Mouse (Mus musculus): ENCODE measurements around the gene Pth2.

DNA sequence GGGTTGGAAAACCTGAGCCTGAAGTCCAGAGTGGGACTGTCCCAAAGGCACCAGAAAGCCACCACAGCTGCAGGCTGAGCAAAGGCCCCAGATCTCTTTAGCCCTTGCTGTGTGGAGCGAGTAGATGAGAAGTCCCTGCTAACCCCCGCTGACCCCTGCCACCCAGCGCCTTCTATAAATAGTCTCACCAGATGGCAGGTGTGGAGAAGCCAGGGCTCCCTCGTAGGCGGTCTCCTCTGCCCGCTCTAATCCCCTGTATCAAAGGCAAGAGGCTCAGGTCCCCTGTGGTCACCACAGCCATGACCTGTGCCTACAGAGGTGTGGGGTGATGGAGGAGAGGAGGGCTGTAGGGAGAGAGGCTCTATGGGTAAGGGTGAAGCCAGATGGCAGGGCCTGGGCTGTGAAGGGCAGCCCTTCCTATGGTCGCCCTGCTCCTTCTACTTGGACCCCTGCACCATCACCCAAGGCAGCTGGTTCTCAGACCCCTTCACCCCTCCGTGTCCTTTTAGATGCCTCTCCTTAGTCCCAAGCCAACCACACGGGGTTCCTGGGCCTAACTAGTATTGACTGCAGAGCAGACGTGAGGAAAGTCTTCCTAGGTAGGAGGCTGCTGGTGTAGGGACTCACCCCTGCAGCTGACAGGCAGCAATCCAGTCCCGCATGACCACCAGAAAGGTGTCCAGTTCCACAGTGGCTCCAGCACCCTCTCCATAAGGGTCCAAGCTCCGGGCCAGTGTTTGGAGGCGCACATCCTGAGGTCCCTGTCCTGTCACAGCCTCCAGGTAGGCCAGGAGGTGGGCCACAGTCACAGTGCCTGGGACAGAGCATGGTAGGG is 14.8 kb downstream of the Pth2 start:
- TF ChIP-seq POLR2A (IDR thresholded peaks at IDR 0.05; ENCODE audit: control insufficient read depth in 1 of 2, insufficient read depth in 1 of 2, low read depth in 1 of 2, low read length in 2 of 2, poor library complexity in 1 of 2) (no peak), EP300 (IDR thresholded peaks at IDR 0.05; ENCODE audit: low read depth in 1 of 2, low read length in 2 of 2) (no peak), CHD2 (IDR thresholded peaks at IDR 0.05; ENCODE audit: low read length) (no peak), NRF1 (IDR thresholded peaks at IDR 0.05; ENCODE audit: insufficient read depth, low read depth, low read length, poor library complexity, severe bottlenecking) (no peak), HCFC1 (IDR thresholded peaks at IDR 0.05; ENCODE audit: low read depth, low read length) (no peak), GABPA (IDR thresholded peaks at IDR 0.05; ENCODE audit: low read depth, low read length) (no peak), MAFK (IDR thresholded peaks at IDR 0.05; ENCODE audit: borderline replicate concordance, low read depth, low read length) (no peak), MAX (IDR thresholded peaks at IDR 0.05; ENCODE audit: low read length) (no peak), GATA1 (IDR thresholded peaks at IDR 0.05; ENCODE audit: low read depth, low read length) (no peak), CTCF (IDR thresholded peaks at IDR 0.05 in 2 of 3, conservative IDR thresholded peaks at IDR 0.05 in 1 of 3; ENCODE audit: control insufficient read depth in 1 of 3, insufficient read depth in 1 of 3, low read depth in 2 of 3, low read length in 3 of 3, poor library complexity in 1 of 3, severe bottlenecking in 1 of 3) (no peak), TBP (IDR thresholded peaks at IDR 0.05; ENCODE audit: low read depth, low read length) (no peak), TCF12 (IDR thresholded peaks at IDR 0.05; ENCODE audit: low read depth, low read length) (no peak)

All from MEL (cell line).